Mouse (Mus musculus) cerebellum, adult 2 months (tissue): ENCODE results near the gene Ppm1h. TPM values are rescaled to one million over a fixed set of nuclear protein-coding genes. Genes with fewer than 3 reads are reported as not detected.

Experiments used
- DNase-seq, 2 experiments: peaks; one replicate each; pipeline ENCODE4 v3.0.0; 2021
- H3K27ac ChIP-seq: fragments of 200-500 bp; 2 replicates; pipeline ENCODE4 v1.5.1; 2012; ENCODE audit warnings: low read length, control low read depth, inconsistent platforms; ENCODE audit not compliant: insufficient read depth
- H3K27me3 ChIP-seq: fragments of 200-500 bp; 2 replicates; pipeline ENCODE4 v1.6.1; 2012; ENCODE audit warnings: inconsistent platforms, mild to moderate bottlenecking, low read length, moderate library complexity; ENCODE audit not compliant: control insufficient read depth, insufficient read depth
- H3K4me1 ChIP-seq: fragments of 200-500 bp; 2 replicates; pipeline ENCODE4 v1.6.1; 2011; ENCODE audit warnings: low read length; ENCODE audit not compliant: control insufficient read depth, insufficient read depth
- H3K4me3 ChIP-seq: fragments of 200-500 bp; replicated peaks from 2 replicates; pipeline ENCODE3; 2011; ENCODE audit warnings: mild to moderate bottlenecking, low read depth, low read length, control low read depth; ENCODE audit not compliant: insufficient read depth
- CTCF ChIP-seq: fragments of 200-500 bp; IDR thresholded peaks from 2 replicates; pipeline ENCODE4 v1.5.1; 2011; ENCODE audit warnings: low read depth, mild to moderate bottlenecking, control low read depth, low read length, moderate library complexity, borderline replicate concordance; ENCODE audit not compliant: insufficient read depth
- POLR2A ChIP-seq: fragments of 200-500 bp; IDR thresholded peaks from 2 replicates; pipeline ENCODE4 v1.6.1; 2011; ENCODE audit warnings: low read length, control low read depth, borderline replicate concordance; ENCODE audit not compliant: insufficient read depth
- WGBS: fragments of 180-500 bp; shearing (Covaris S2); methylation state at CpG from one replicate; pipeline ENCODE4 v1.1.7; 2018; 5-methylcytosine and 5-hydroxymethylcytosine counted together
- polyA plus RNA-seq: library from polyadenylated mRNA; depleted of rRNA; stranded (reverse); fragments of >200 nt; gene quantifications from 2 replicates; pipeline ENCODE4 v1.2.3, GENCODE M21; 2012

Gene Ppm1h
- polyA plus RNA-seq, 1 experiment: 30.4 TPM

DNA sequence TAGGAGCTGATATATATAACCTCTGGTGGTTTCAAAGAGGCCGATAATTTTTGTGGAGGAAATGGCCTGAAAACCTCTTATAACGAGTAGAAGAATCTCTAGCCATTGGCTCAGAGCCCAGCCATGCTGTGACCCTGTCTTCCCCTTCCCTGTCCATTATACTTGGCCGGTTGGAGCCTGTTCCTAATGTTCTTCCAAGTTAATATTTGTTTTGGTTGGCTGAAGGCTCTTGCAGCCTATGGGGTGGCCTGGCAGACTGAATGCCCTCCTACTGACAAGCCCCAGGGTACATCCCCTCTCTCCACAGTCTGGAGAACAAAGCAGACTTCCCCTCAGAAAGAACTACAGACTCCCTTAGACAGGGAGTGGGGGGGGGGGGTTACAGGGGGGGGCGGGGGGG, 104.2 kb downstream of the Ppm1h start:
- no peak overlapping the region for H3K4me3 ChIP-seq
- H3K4me1 ChIP-seq: peaks cover 19% of the 10 kb centered on the region
- WGBS: 2% methylated on average over 4 of the region's 4 CpGs
- DNase-seq: peak; percentile 64 to 75
- peak overlapping the region; percentile 42; the same call in 1 of the 2 replicates for H3K27ac ChIP-seq
- no peak for TF ChIP-seq POLR2A
- no peak for TF ChIP-seq CTCF
- no peaks in the 10 kb centered on the region for H3K27me3 ChIP-seq

DNA sequence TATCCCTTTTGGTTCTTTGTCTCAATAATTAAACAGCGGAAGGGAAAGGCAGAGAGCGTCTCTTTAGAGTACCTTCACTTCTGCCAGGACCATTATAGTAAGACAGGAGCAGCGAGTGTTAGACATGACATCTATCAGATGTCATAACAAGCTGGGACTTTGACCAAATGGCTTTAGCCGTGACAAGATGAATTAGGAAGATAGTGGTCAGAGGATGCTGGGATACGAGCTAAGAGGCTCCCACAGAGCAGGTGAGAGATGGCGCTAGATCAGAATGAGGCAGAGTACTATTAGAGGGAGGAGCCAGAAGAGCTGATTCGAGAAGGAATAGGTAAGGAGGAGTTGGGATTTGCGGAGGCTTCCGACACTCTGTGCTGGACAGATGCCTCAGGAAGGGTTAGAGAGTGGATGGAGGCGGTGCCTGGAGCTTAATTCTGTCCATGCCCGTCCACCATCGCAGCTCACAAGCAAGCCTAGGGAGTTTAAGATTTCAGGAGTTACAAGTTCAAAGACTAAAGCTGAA, 111.1 kb downstream of the Ppm1h start:
- Histone ChIP-seq H3K27me3 (no peaks in the 10 kb centered on the region), H3K27ac (no peak overlapping the region), H3K4me1 (peaks cover 6% of the 10 kb centered on the region; the same call in 1 of the 2 replicates), H3K4me3 (no peak overlapping the region)
- TF ChIP-seq POLR2A: no peak
- no peak for TF ChIP-seq CTCF
- no peak for DNase-seq
- 50% methylated on average over 12 of the region's 12 CpGs for WGBS

- no peak for DNase-seq
- Histone ChIP-seq H3K27me3 (no peaks in the 10 kb centered on the region), H3K4me1 (peaks cover 5% of the 10 kb centered on the region; the same call in 1 of the 2 replicates), H3K27ac (no peak overlapping the region), H3K4me3 (no peak overlapping the region)
- TF ChIP-seq POLR2A: no peak
- no peak for TF ChIP-seq CTCF
- WGBS: 56% methylated on average over 21 of the region's 21 CpGs
These were observed 113.7 kb downstream of the Ppm1h start for GRCm38 (mm10) chr10:122792021-122792966.

GRCm38 (mm10) chr10:122793193-122793592, 114.6 kb downstream of the Ppm1h start:
- peaks cover 5% of the 10 kb centered on the region; the same call in 1 of the 2 replicates for H3K4me1 ChIP-seq

GRCm38 (mm10) chr10:122794187-122794850, 115.8 kb downstream of the Ppm1h start:
- H3K27ac ChIP-seq: no peak overlapping the region
- no peak for TF ChIP-seq POLR2A
- peak; percentile 85 for TF ChIP-seq CTCF
- H3K27me3 ChIP-seq: no peaks in the 10 kb centered on the region
- peaks cover 5% of the 10 kb centered on the region; the same call in 1 of the 2 replicates for H3K4me1 ChIP-seq
- H3K4me3 ChIP-seq: peak overlapping the region; percentile 21
- DNase-seq: peak; percentile 62 to 77
- WGBS: 24% methylated on average over 20 of the region's 20 CpGs

More at GRCm38 (mm10) chr10:122793193-122793592, 114.6 kb downstream of the Ppm1h start:
- no peak for DNase-seq
- H3K4me3 ChIP-seq: no peak overlapping the region
- no peak for TF ChIP-seq POLR2A
- 47% methylated on average over 11 of the region's 11 CpGs for WGBS
- H3K27ac ChIP-seq: no peak overlapping the region
- no peaks in the 10 kb centered on the region for H3K27me3 ChIP-seq

GRCm38 (mm10) chr10:122797955-122798354, 119.4 kb downstream of the Ppm1h start:
- Histone ChIP-seq H3K4me3 (no peak overlapping the region), H3K27ac (no peak overlapping the region), H3K4me1 (peaks cover 5% of the 10 kb centered on the region; the same call in 1 of the 2 replicates), H3K27me3 (no peaks in the 10 kb centered on the region)
- DNase-seq: no peak
- WGBS: 82% methylated on average over 6 of the region's 6 CpGs
- TF ChIP-seq CTCF (peak; percentile 41; the same call in 1 of the 2 replicates), POLR2A (no peak)

DNA sequence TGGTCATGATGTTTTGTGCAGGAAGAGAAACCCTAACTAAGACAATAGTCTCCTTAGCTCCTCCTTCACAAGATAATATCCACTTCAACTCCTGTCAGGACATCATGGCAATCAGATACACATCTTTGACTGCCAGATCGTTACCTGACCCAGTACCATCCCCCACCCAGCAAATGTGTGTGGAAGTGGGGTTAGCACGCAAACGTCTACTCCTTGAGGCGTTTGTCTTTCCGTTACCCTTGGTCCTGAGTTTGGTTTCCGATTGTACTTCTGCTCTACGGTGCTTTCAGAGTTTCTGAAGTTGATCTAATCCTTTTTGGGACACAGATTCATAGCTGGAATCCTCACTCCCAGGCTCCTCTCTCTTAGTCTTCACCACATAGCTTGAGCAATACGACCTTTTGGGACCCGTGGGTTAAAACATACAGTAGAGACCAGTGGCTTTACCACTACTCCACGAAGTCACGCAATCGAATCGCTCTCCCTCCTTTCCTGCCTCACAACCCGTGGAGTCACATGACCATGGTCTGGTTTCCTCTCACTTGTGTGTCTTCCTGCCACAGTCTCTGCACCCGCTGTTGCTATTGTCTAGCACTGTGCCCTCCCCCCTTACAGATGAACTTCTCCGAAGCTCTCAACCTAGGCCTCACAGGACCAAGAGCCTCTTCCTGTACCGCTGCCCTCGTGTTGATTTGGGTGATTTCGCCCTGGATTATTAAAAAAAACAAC, 121.6 kb downstream of the Ppm1h start:
- H3K27me3 ChIP-seq: no peaks in the 10 kb centered on the region
- H3K4me1 ChIP-seq: no peaks in the 10 kb centered on the region
- no peak for TF ChIP-seq POLR2A
- no peak overlapping the region for H3K4me3 ChIP-seq
- DNase-seq: no peak
- 86% methylated on average over 19 of the region's 19 CpGs for WGBS
- no peak overlapping the region for H3K27ac ChIP-seq
